Mouse (Mus musculus) stomach, postnatal 0 days (tissue): ENCODE measurements at regions not wholly inside any gene's neighbourhood (a gene's known extent, or its start where the extent isn't known, plus 50 kb on each side); places are given as distances from the start of the nearest gene placed in this dataset.

Experiments
- ATAC-seq: fragments of 200-750 bp; cut with Nextera tagmentation; 2 replicates; pipeline ENCODE4 v1.8.0; 2017; ENCODE audit not compliant: low FRiP score, low TSS enrichment
- DNase-seq: peaks from one replicate; pipeline ENCODE4 v3.0.0-alpha.2; 2016; ENCODE audit warnings: low spot score
- H3K27ac ChIP-seq: fragments of 300-500 bp; sonication (generic); replicated peaks from 2 replicates; pipeline ENCODE4 v1.5.1; 2014; ENCODE audit warnings: mild to moderate bottlenecking, control low read depth
- H3K27me3 ChIP-seq: fragments of 300-500 bp; sonication (generic); 2 replicates; pipeline ENCODE4 v1.6.1; 2014; ENCODE audit warnings: low read length; ENCODE audit not compliant: control insufficient read depth, insufficient read depth
- H3K36me3 ChIP-seq: fragments of 300-500 bp; sonication (generic); 2 replicates; pipeline ENCODE4 v1.6.1; 2014; ENCODE audit warnings: low read length, mixed read lengths; ENCODE audit not compliant: control insufficient read depth, insufficient read depth
- H3K4me1 ChIP-seq: fragments of 300-500 bp; sonication (generic); replicated peaks from 2 replicates; pipeline ENCODE4 v1.6.1; 2014; ENCODE audit warnings: antibody characterized with exemption; ENCODE audit not compliant: control insufficient read depth, insufficient read depth
- H3K4me2 ChIP-seq: fragments of 300-500 bp; sonication (generic); replicated peaks from 2 replicates; pipeline ENCODE4 v1.6.1; 2014; ENCODE audit warnings: low read depth, mild to moderate bottlenecking, control low read depth, moderate library complexity
- H3K4me3 ChIP-seq: fragments of 300-500 bp; sonication (generic); 2 replicates; pipeline ENCODE4 v1.5.1; 2014; ENCODE audit warnings: low read depth, low read length, control low read depth
- H3K9ac ChIP-seq: fragments of 300-500 bp; sonication (generic); 2 replicates; pipeline ENCODE4 v1.6.1; 2014; ENCODE audit warnings: mild to moderate bottlenecking, low read length, control low read depth, mixed read lengths
- H3K9me3 ChIP-seq: fragments of 300-500 bp; sonication (generic); 2 replicates; pipeline ENCODE4 v1.6.1; 2016; ENCODE audit warnings: low read length; ENCODE audit not compliant: control insufficient read depth
- CTCF ChIP-seq: IDR thresholded peaks from 2 replicates; pipeline ENCODE4 v1.5.1; 2016; ENCODE audit warnings: antibody characterized with exemption, low read depth, mild to moderate bottlenecking, moderate library complexity
- EP300 ChIP-seq: optimal IDR thresholded peaks from 2 replicates; pipeline ENCODE3; 2016; ENCODE audit warnings: antibody characterized with exemption
- WGBS: fragments of 180-500 bp; shearing (Covaris S2); extraction: QIAGEN DNeasy Blood & Tissue Kit; methylation state at CpG from one replicate; pipeline ENCODE4 v1.1.7; 2014; 5-methylcytosine and 5-hydroxymethylcytosine counted together

- H3K9me3 ChIP-seq = no peaks in the 10 kb centered on the region
- H3K27me3 ChIP-seq = no peaks in the 10 kb centered on the region
- no peak for DNase-seq
- no peaks in the 10 kb centered on the region for H3K36me3 ChIP-seq
- no peaks in the 10 kb centered on the region for H3K4me1 ChIP-seq
- no peak overlapping the region for H3K9ac ChIP-seq
- no peak overlapping the region for H3K27ac ChIP-seq
- no peak overlapping the region for H3K4me2 ChIP-seq
- ATAC-seq = no peak
- no peak overlapping the region for H3K4me3 ChIP-seq
- TF ChIP-seq EP300 (no peak), CTCF (no peak)
- 58% methylated on average over 1 of the region's 1 CpGs for WGBS
Observed at GRCm38 (mm10) chr8:6186561-6186960, 1081.4 kb upstream of the Slc10a2 start.

- TF ChIP-seq EP300 = no peak
- no peak for TF ChIP-seq CTCF
- WGBS = 60% methylated on average over 3 of the region's 3 CpGs
- no peak overlapping the region for H3K27ac ChIP-seq
- H3K4me3 ChIP-seq = no peak overlapping the region
- no peak for ATAC-seq
- H3K27me3 ChIP-seq = no peaks in the 10 kb centered on the region
- no peaks in the 10 kb centered on the region for H3K9me3 ChIP-seq
- H3K36me3 ChIP-seq = no peaks in the 10 kb centered on the region
- H3K9ac ChIP-seq = no peak overlapping the region
- DNase-seq = no peak
- no peaks in the 10 kb centered on the region for H3K4me1 ChIP-seq
- H3K4me2 ChIP-seq = no peak overlapping the region
Observed at GRCm38 (mm10) chr8:6179602-6180001, 1074.5 kb upstream of the Slc10a2 start.

GRCm38 (mm10) chr8:6166433-6166832, 1061.3 kb upstream of the Slc10a2 start:
- no peaks in the 10 kb centered on the region for H3K4me1 ChIP-seq
- no peak overlapping the region for H3K4me2 ChIP-seq
- no peaks in the 10 kb centered on the region for H3K9me3 ChIP-seq
- DNase-seq (no peak), ATAC-seq (no peak)
- no peak overlapping the region for H3K27ac ChIP-seq
- no peak overlapping the region for H3K9ac ChIP-seq
- H3K36me3 ChIP-seq = no peaks in the 10 kb centered on the region
- no peak for TF ChIP-seq CTCF
- TF ChIP-seq EP300 = no peak
- H3K4me3 ChIP-seq = no peak overlapping the region
- no peaks in the 10 kb centered on the region for H3K27me3 ChIP-seq

- Histone ChIP-seq H3K9ac (no peak overlapping the region), H3K36me3 (no peaks in the 10 kb centered on the region), H3K4me2 (no peak overlapping the region), H3K27me3 (no peaks in the 10 kb centered on the region), H3K4me3 (no peak overlapping the region), H3K4me1 (no peaks in the 10 kb centered on the region), H3K9me3 (no peaks in the 10 kb centered on the region), H3K27ac (no peak overlapping the region)
- ATAC-seq (no peak), DNase-seq (no peak)
- TF ChIP-seq CTCF = no peak
- no peak for TF ChIP-seq EP300
- 78% methylated on average over 3 of the region's 3 CpGs for WGBS
Observed at GRCm38 (mm10) chr8:6165230-6165629, 1060.1 kb upstream of the Slc10a2 start.

- no peaks in the 10 kb centered on the region for H3K9me3 ChIP-seq
- H3K27ac ChIP-seq = no peak overlapping the region
- no peaks in the 10 kb centered on the region for H3K27me3 ChIP-seq
- no peak overlapping the region for H3K4me3 ChIP-seq
- no peak overlapping the region for H3K4me2 ChIP-seq
- TF ChIP-seq CTCF (no peak), EP300 (no peak)
- H3K36me3 ChIP-seq = no peaks in the 10 kb centered on the region
- no peaks in the 10 kb centered on the region for H3K4me1 ChIP-seq
- H3K9ac ChIP-seq = no peak overlapping the region
- 55% methylated on average over 1 of the region's 1 CpGs for WGBS
- ATAC-seq (no peak), DNase-seq (no peak)
Observed at GRCm38 (mm10) chr8:6164758-6165157, 1059.6 kb upstream of the Slc10a2 start.

GRCm38 (mm10) chr8:6144588-6144987, 1039.4 kb upstream of the Slc10a2 start:
- no peak overlapping the region for H3K4me3 ChIP-seq
- no peaks in the 10 kb centered on the region for H3K9me3 ChIP-seq
- ATAC-seq = no peak
- H3K27me3 ChIP-seq = no peaks in the 10 kb centered on the region
- H3K4me1 ChIP-seq = no peaks in the 10 kb centered on the region
- H3K4me2 ChIP-seq = no peak overlapping the region
- TF ChIP-seq CTCF (no peak), EP300 (no peak)
- WGBS = 66% methylated on average over 4 of the region's 4 CpGs
- no peak overlapping the region for H3K27ac ChIP-seq
- DNase-seq = no peak
- no peak overlapping the region for H3K9ac ChIP-seq
- H3K36me3 ChIP-seq = no peaks in the 10 kb centered on the region
